ENCODE assay signal across 18 mouse cellular contexts in genomic region chr8:77055492-77056021, GRCm38 (mm10).
"Had no signal": no experiment of that assay in that cellular context is flagged by ENCODE, and none has a peak within 500 bp of the region (broad histone marks: within the 10 kb centered on the region; RNA-seq: fewer than 3 reads in every experiment).

No protein-coding gene starts in this region.

- H3K9ac ChIP-seq: liver, embryonic 13.5 days; midbrain, embryonic 12.5 days; midbrain, embryonic 15.5 days; neural tube, embryonic 13.5 days had no signal

- ATAC-seq: midbrain, embryonic 15.5 days had no signal

- H3K9me3 ChIP-seq: liver, embryonic 13.5 days; midbrain, embryonic 12.5 days; midbrain, embryonic 15.5 days; neural tube, embryonic 13.5 days had no signal

- H3K27me3 ChIP-seq: liver, embryonic 13.5 days; midbrain, embryonic 12.5 days; midbrain, embryonic 15.5 days; neural tube, embryonic 13.5 days had no signal

- H3K4me2 ChIP-seq: liver, embryonic 13.5 days; midbrain, embryonic 12.5 days; midbrain, embryonic 15.5 days; neural tube, embryonic 13.5 days had no signal

- H3K4me3 ChIP-seq: layer of hippocampus, adult 2 months; left cerebral cortex, adult 2 months; liver, embryonic 13.5 days; midbrain, embryonic 12.5 days; midbrain, embryonic 15.5 days; myocyte; neural tube, embryonic 13.5 days had no signal

- DNase-seq: kidney, adult 2 months; kidney, postnatal 25 days; layer of hippocampus, adult 9-11 months; layer of hippocampus, postnatal 36 days; liver, embryonic 13.5 days; lung, adult 2 months; lung, postnatal 14 days; lung, postnatal 4 days; retina, postnatal 1 day; right cerebral cortex, postnatal 25 days; thymus, postnatal 25 days had no signal

- H3K36me3 ChIP-seq: liver, embryonic 13.5 days; midbrain, embryonic 12.5 days; midbrain, embryonic 15.5 days; neural tube, embryonic 13.5 days had no signal

- H3K4me1 ChIP-seq: liver, embryonic 13.5 days; midbrain, embryonic 12.5 days; midbrain, embryonic 15.5 days; neural tube, embryonic 13.5 days had no signal

- H3K27ac ChIP-seq: kidney, postnatal 0 days; layer of hippocampus, adult 2 months; left cerebral cortex, adult 2 months; liver, embryonic 13.5 days; midbrain, embryonic 12.5 days; midbrain, embryonic 15.5 days; neural tube, embryonic 13.5 days had no signal
